Mouse (Mus musculus) frontal cortex, adult (tissue): Measurements from ENCODE around the gene Btbd35f14.
"Not testable (repeated sequence)": the region's sequence is repeated elsewhere in the genome, so short reads cannot be mapped to it uniquely, and the experiment has no call there.

Experiments used
- ATAC-seq: cut with Nextera tagmentation; 2 replicates; pipeline ENCODE4 v1.9.2; 2017; ENCODE audit warnings: mild to moderate bottlenecking, moderate library complexity, mixed read lengths; ENCODE audit not compliant: low TSS enrichment

Btbd35f14 gene

DNA sequence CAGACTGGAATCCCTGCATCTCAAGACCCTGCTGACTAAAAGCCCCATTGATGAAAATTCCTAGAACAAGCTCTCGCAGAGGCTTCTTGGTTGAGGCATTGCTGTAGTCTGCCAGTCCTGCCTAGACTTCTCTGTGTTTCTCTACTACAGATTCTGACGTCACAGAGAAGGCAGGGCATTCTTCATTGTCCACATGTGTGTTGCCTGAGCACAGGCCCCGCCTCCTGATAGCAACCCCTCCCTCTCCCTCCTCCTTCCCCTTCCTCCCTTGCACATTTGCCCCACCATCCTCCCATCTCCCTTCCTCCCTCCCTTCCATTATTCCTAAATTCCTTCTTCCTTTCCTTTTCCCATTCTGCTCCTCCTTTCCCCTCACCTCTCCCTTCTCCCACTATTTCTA lies at the start of gene Btbd35f14:
Gene Btbd35f14, minus strand, starts transcription at position 101 of the 400 bp plus-strand sequence.
- not testable (repeated sequence) for ATAC-seq

DNA sequence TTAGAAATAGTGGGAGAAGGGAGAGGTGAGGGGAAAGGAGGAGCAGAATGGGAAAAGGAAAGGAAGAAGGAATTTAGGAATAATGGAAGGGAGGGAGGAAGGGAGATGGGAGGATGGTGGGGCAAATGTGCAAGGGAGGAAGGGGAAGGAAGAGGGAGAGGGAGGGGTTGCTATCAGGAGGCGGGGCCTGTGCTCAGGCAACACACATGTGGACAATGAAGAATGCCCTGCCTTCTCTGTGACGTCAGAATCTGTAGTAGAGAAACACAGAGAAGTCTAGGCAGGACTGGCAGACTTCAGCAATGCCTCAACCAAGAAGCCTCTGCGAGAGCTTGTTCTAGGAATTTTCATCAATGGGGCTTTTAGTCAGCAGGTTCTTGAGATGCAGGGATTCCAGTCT lies 45.3 kb downstream of the Btbd35f14 start, which contains the start of gene Btbd35f13:
Gene Btbd35f13, plus strand, starts transcription at position 301 of the 400 bp plus-strand sequence.
- ATAC-seq, result not testable (repeated sequence)
